Mouse (Mus musculus): ENCODE results near the gene Stum. TPM values are rescaled to one million over a fixed set of nuclear protein-coding genes. Genes with fewer than 3 reads are reported as not detected.
A peak's percentile ranks its signal among the peaks of the same experiment; 100 is the strongest.

The Stum gene
- total and polyA plus RNA-seq, 2 experiments, result 0.09 to 0.22 TPM

GRCm38 (mm10) chr1:180393873-180394272 lies 89.4 kb downstream of the Stum start:
- no peak for TF ChIP-seq POLR2A (IDR thresholded peaks at IDR 0.05; ENCODE audit: extremely low read depth, insufficient read depth, low read length)
- no peak for TF ChIP-seq CTCF (IDR thresholded peaks at IDR 0.05; ENCODE audit: low read depth, low read length)
- Histone ChIP-seq H3K79me2 (ENCODE audit: control insufficient read depth, insufficient read depth, low read length) (no peaks in the 10 kb centered on the region), H3K4me1 (ENCODE audit: control insufficient read depth, insufficient read depth, low read length) (peaks cover 12% of the 10 kb centered on the region), H3K9ac (ENCODE audit: low read depth, low read length) (no peak overlapping the region), H3K27me3 (ENCODE audit: control insufficient read depth, insufficient read depth, low read length) (no peaks in the 10 kb centered on the region), H3K4me3 (ENCODE audit: insufficient read depth, low read depth, low read length) (no peak overlapping the region), H3K36me3 (ENCODE audit: control insufficient read depth, insufficient read depth, low read length) (no peaks in the 10 kb centered on the region), H3K27ac (replicated peaks; ENCODE audit: insufficient read depth, low read depth, low read length) (no peak overlapping the region)
- DNase-seq (ENCODE audit: extremely low read depth, low read depth, low spot score), result no peak
- WGBS, result 87% methylated on average over 12 of the region's 12 CpGs

GRCm38 (mm10) chr1:180393017-180393797 lies 90.1 kb downstream of the Stum start:
- H3K27ac ChIP-seq (replicated peaks; ENCODE audit: insufficient read depth, low read depth, low read length), result no peak overlapping the region
- H3K9ac ChIP-seq (ENCODE audit: low read depth, low read length), result no peak overlapping the region; the same call in 1 of the 2 replicates
- TF ChIP-seq POLR2A (IDR thresholded peaks at IDR 0.05; ENCODE audit: extremely low read depth, insufficient read depth, low read length) (no peak), CTCF (IDR thresholded peaks at IDR 0.05; ENCODE audit: low read depth, low read length) (no peak)
- WGBS, result 69% methylated on average over 9 of the region's 9 CpGs
- no peaks in the 10 kb centered on the region for H3K36me3 ChIP-seq (ENCODE audit: control insufficient read depth, insufficient read depth, low read length)
- H3K4me1 ChIP-seq (ENCODE audit: control insufficient read depth, insufficient read depth, low read length), result peaks cover 10% of the 10 kb centered on the region
- no peaks in the 10 kb centered on the region for H3K27me3 ChIP-seq (ENCODE audit: control insufficient read depth, insufficient read depth, low read length)
- no peaks in the 10 kb centered on the region for H3K79me2 ChIP-seq (ENCODE audit: control insufficient read depth, insufficient read depth, low read length)
- H3K4me3 ChIP-seq (ENCODE audit: insufficient read depth, low read depth, low read length), result no peak overlapping the region
- no peak for DNase-seq (ENCODE audit: extremely low read depth, low read depth, low spot score)

- no peaks in the 10 kb centered on the region for H3K79me2 ChIP-seq (ENCODE audit: control insufficient read depth, insufficient read depth, low read length)
- 80% methylated on average over 5 of the region's 5 CpGs for WGBS
- TF ChIP-seq POLR2A (IDR thresholded peaks at IDR 0.05; ENCODE audit: extremely low read depth, insufficient read depth, low read length) (no peak), CTCF (IDR thresholded peaks at IDR 0.05; ENCODE audit: low read depth, low read length) (no peak)
- H3K27ac ChIP-seq (replicated peaks; ENCODE audit: insufficient read depth, low read depth, low read length), result peak overlapping the region; percentile 11; the same call in 1 of the 2 replicates
- H3K4me1 ChIP-seq (ENCODE audit: control insufficient read depth, insufficient read depth, low read length), result peaks cover 10% of the 10 kb centered on the region
- DNase-seq (ENCODE audit: extremely low read depth, low read depth, low spot score), result no peak
- H3K9ac ChIP-seq (ENCODE audit: low read depth, low read length), result no peak overlapping the region
- H3K36me3 ChIP-seq (ENCODE audit: control insufficient read depth, insufficient read depth, low read length), result no peaks in the 10 kb centered on the region
- no peak overlapping the region for H3K4me3 ChIP-seq (ENCODE audit: insufficient read depth, low read depth, low read length)
- H3K27me3 ChIP-seq (ENCODE audit: control insufficient read depth, insufficient read depth, low read length), result no peaks in the 10 kb centered on the region
These were observed 91.0 kb downstream of the Stum start for GRCm38 (mm10) chr1:180392137-180392798.

- DNase-seq (ENCODE audit: extremely low read depth, low read depth, low spot score), result no peak
- TF ChIP-seq POLR2A (IDR thresholded peaks at IDR 0.05; ENCODE audit: extremely low read depth, insufficient read depth, low read length), result no peak
- no peak for TF ChIP-seq CTCF (IDR thresholded peaks at IDR 0.05; ENCODE audit: low read depth, low read length)
- Histone ChIP-seq H3K27me3 (ENCODE audit: control insufficient read depth, insufficient read depth, low read length) (no peaks in the 10 kb centered on the region), H3K27ac (replicated peaks; ENCODE audit: insufficient read depth, low read depth, low read length) (no peak overlapping the region), H3K4me3 (ENCODE audit: insufficient read depth, low read depth, low read length) (no peak overlapping the region), H3K79me2 (ENCODE audit: control insufficient read depth, insufficient read depth, low read length) (no peaks in the 10 kb centered on the region), H3K36me3 (ENCODE audit: control insufficient read depth, insufficient read depth, low read length) (no peaks in the 10 kb centered on the region), H3K4me1 (ENCODE audit: control insufficient read depth, insufficient read depth, low read length) (peaks cover 13% of the 10 kb centered on the region), H3K9ac (ENCODE audit: low read depth, low read length) (no peak overlapping the region)
- WGBS, result 92% methylated on average over 4 of the region's 4 CpGs
These were observed 91.7 kb downstream of the Stum start for GRCm38 (mm10) chr1:180391575-180391945.

GRCm38 (mm10) chr1:180390746-180391574 lies 92.3 kb downstream of the Stum start:
- DNase-seq (ENCODE audit: extremely low read depth, low read depth, low spot score), result no peak
- WGBS, result 67% methylated on average over 10 of the region's 10 CpGs
- Histone ChIP-seq H3K4me3 (ENCODE audit: insufficient read depth, low read depth, low read length) (no peak overlapping the region), H3K9ac (ENCODE audit: low read depth, low read length) (no peak overlapping the region), H3K4me1 (ENCODE audit: control insufficient read depth, insufficient read depth, low read length) (peaks cover 15% of the 10 kb centered on the region), H3K27ac (replicated peaks; ENCODE audit: insufficient read depth, low read depth, low read length) (0 out of 2 replicates have a peak overlapping the region, but pooled peaks have one; percentile 7), H3K79me2 (ENCODE audit: control insufficient read depth, insufficient read depth, low read length) (no peaks in the 10 kb centered on the region), H3K27me3 (ENCODE audit: control insufficient read depth, insufficient read depth, low read length) (no peaks in the 10 kb centered on the region), H3K36me3 (ENCODE audit: control insufficient read depth, insufficient read depth, low read length) (no peaks in the 10 kb centered on the region)
- TF ChIP-seq CTCF (IDR thresholded peaks at IDR 0.05; ENCODE audit: low read depth, low read length) (no peak), POLR2A (IDR thresholded peaks at IDR 0.05; ENCODE audit: extremely low read depth, insufficient read depth, low read length) (no peak)
